Mouse (Mus musculus) bone marrow, adult 2 months (tissue): Measurements from ENCODE around the gene Jam3. TPM values are rescaled to one million over a fixed set of nuclear protein-coding genes. Genes with fewer than 3 reads are reported as not detected.

Experiments used
- H3K27ac ChIP-seq: fragments of 200-500 bp; 2 replicates; pipeline ENCODE4 v1.5.1; 2012; ENCODE audit warnings: low read depth, mild to moderate bottlenecking, control low read depth, inconsistent platforms, low read length; ENCODE audit not compliant: control insufficient read depth, poor library complexity, insufficient read depth
- H3K4me1 ChIP-seq: fragments of 200-500 bp; 2 replicates; pipeline ENCODE4 v1.6.1; 2011; ENCODE audit warnings: low read length; ENCODE audit not compliant: control insufficient read depth, insufficient read depth
- H3K4me3 ChIP-seq: fragments of 200-500 bp; replicated peaks from 2 replicates; pipeline ENCODE3; 2011; ENCODE audit warnings: mild to moderate bottlenecking, low read depth, low read length, control low read depth; ENCODE audit not compliant: control insufficient read depth
- CTCF ChIP-seq: fragments of 200-500 bp; IDR thresholded peaks from 2 replicates; pipeline ENCODE4 v1.5.1; 2011; ENCODE audit warnings: low read length, control low read depth; ENCODE audit not compliant: control insufficient read depth, insufficient read depth
- POLR2A ChIP-seq: fragments of 200-500 bp; IDR thresholded peaks from 2 replicates; pipeline ENCODE4 v1.6.1; 2011; ENCODE audit warnings: low read depth, mild to moderate bottlenecking, control low read depth, low read length, borderline replicate concordance; ENCODE audit not compliant: control insufficient read depth
- WGBS: fragments of 180-500 bp; shearing (Covaris S2); methylation state at CpG from one replicate; pipeline ENCODE4 v1.1.7; 2018; 5-methylcytosine and 5-hydroxymethylcytosine counted together
- polyA plus RNA-seq: library from polyadenylated mRNA; stranded (reverse); fragments of >200 nt; gene quantifications from 2 replicates; pipeline ENCODE4 v1.2.4, GENCODE M21; 2011; ENCODE audit warnings: low replicate concordance; ENCODE audit not compliant: missing spikeins, insufficient read depth, insufficient read length

The Jam3 gene
- polyA plus RNA-seq, 1 experiment: 7.3 TPM

GRCm38 (mm10) chr9:27153861-27154260, 1.4 kb downstream of the Jam3 start:
- TF ChIP-seq CTCF: no peak
- no peak for TF ChIP-seq POLR2A
- Histone ChIP-seq H3K4me1 (no peaks in the 10 kb centered on the region), H3K27ac (no peak overlapping the region), H3K4me3 (no peak overlapping the region)
- WGBS: 74% methylated on average over 4 of the region's 4 CpGs

- 53% methylated on average over 9 of the region's 9 CpGs for WGBS
- Histone ChIP-seq H3K4me3 (no peak overlapping the region), H3K27ac (no peak overlapping the region), H3K4me1 (no peaks in the 10 kb centered on the region)
- no peak for TF ChIP-seq POLR2A
- TF ChIP-seq CTCF: no peak
Observed at GRCm38 (mm10) chr9:27149836-27150235, 5.4 kb downstream of the Jam3 start.

GRCm38 (mm10) chr9:27148631-27149471, 6.4 kb downstream of the Jam3 start:
- 77% methylated on average over 18 of the region's 18 CpGs for WGBS
- Histone ChIP-seq H3K27ac (no peak overlapping the region), H3K4me1 (no peaks in the 10 kb centered on the region), H3K4me3 (no peak overlapping the region)
- no peak for TF ChIP-seq POLR2A
- no peak for TF ChIP-seq CTCF

- H3K4me3 ChIP-seq: no peak overlapping the region
- no peak overlapping the region for H3K27ac ChIP-seq
- WGBS: 91% methylated on average over 8 of the region's 8 CpGs
- TF ChIP-seq POLR2A: no peak
- TF ChIP-seq CTCF: no peak
- H3K4me1 ChIP-seq: no peaks in the 10 kb centered on the region
Observed at GRCm38 (mm10) chr9:27147946-27148345, 7.3 kb downstream of the Jam3 start.

GRCm38 (mm10) chr9:27146826-27147225, 8.4 kb downstream of the Jam3 start:
- no peak overlapping the region for H3K27ac ChIP-seq
- no peak overlapping the region for H3K4me3 ChIP-seq
- WGBS: 46% methylated on average over 2 of the region's 2 CpGs
- TF ChIP-seq CTCF (no peak), POLR2A (no peak)
- no peaks in the 10 kb centered on the region for H3K4me1 ChIP-seq

DNA sequence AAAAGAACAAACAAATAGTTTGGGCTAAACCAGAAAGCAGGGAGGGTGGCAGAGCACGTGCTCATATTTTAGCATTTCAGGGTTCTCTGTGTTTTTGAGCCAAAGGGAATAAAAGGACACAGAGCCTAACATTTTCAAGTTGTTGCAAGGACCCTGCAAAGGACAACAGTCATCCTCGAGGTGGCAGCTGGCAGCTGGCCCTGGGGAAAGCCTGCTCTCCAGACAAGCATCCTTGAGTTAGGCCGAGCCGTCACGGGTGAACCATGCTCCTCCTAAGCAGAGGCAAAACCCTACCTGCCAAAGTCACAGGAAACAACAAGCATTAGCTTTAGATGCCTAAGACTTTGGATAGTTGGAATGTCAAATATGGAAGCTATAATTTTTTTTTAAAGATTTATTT, 10.2 kb downstream of the Jam3 start:
- H3K4me3 ChIP-seq: no peak overlapping the region
- WGBS: 71% methylated on average over 5 of the region's 5 CpGs
- no peak for TF ChIP-seq CTCF
- TF ChIP-seq POLR2A: no peak
- H3K4me1 ChIP-seq: no peaks in the 10 kb centered on the region
- H3K27ac ChIP-seq: no peak overlapping the region

DNA sequence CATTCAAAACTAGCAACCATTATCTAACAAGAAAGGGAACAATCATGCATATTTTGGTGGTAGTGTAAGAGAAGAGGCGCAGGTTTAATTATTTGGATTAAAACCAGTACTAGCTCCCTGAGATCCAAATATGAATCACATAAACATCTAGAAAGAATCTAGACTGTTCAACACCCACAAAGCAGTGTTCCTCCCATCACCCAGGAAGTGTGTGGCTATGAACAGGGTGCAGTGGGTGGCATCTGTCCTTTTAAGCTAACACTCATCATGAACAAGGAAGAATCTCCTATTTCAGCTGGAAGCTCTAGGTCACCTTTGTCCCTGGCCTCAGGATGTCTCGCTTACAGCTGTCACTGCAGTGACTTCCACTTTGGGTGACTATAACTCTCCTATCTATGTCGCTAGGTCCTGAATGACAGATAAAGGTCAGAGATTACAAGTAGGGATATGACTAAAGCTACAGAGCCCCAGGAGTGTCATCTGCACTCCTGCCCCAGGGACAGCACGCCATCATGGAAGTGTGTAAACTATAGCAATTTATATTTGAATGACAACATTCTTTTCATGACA, 10.9 kb downstream of the Jam3 start:
- Histone ChIP-seq H3K4me1 (no peaks in the 10 kb centered on the region), H3K27ac (no peak overlapping the region), H3K4me3 (no peak overlapping the region)
- 70% methylated on average over 4 of the region's 4 CpGs for WGBS
- TF ChIP-seq CTCF (no peak), POLR2A (no peak)

DNA sequence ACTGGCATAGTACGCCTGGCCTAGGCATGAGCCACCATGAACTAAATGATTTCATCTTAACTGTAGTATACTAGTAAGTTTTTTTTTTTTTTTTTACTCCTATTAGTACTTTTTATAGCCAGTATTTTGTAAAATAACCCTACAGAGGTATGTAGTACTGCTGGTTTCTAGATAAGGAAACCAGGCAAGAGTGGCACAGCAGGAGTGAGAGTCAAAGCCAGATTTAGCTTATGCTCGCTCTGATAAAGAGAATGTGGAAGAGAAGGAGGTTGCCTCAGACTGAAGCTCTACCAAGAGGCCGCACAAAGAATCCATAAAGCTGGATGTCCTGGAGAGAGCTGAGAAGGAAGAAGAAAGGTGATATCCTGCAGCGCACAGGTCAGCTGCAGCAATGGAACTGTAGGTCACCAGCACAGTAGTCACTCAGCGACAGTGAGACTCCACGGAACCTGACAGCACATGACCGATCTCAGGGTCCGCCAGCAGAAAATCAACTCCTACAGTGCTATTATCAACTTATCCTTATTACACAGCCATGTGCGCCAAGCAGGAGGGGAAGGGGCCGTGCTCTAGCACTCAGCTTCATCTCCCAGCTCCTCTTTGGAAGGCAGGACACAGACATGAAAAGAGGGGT, 14.7 kb downstream of the Jam3 start:
- H3K4me1 ChIP-seq: no peaks in the 10 kb centered on the region
- no peak overlapping the region for H3K4me3 ChIP-seq
- WGBS: 89% methylated on average over 10 of the region's 10 CpGs
- TF ChIP-seq POLR2A (no peak), CTCF (no peak)
- no peak overlapping the region for H3K27ac ChIP-seq

DNA sequence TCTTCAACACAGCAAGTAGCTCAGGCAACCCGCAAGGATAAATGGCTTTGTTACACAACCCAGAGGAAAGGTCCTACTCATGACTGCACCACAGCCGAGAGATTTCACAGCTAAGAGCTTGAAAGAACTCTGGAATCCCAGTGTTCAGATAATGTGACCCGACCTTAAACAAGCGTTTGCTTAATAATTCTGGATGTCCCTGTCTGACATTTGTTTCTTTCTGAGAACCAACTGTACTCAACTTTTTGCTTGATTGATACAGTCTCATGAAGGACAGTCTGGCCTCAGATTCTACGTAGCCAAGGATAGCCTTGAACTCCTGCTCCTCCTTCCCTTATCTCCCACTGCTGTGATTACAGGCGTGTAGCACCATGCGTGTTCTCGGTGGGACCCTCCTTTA, 18.6 kb downstream of the Jam3 start:
- WGBS: 82% methylated on average over 8 of the region's 8 CpGs
- Histone ChIP-seq H3K4me3 (no peak overlapping the region), H3K4me1 (no peaks in the 10 kb centered on the region), H3K27ac (no peak overlapping the region)
- no peak for TF ChIP-seq POLR2A
- TF ChIP-seq CTCF: no peak
